Mouse (Mus musculus) activated CD4-positive, CD25-positive, alpha-beta regulatory T cell, adult 4 months (primary cell): ENCODE results near the gene Tes. TPM values are rescaled to one million over a fixed set of nuclear protein-coding genes. Genes with fewer than 3 reads are reported as not detected.
"Not testable (repeated sequence)": the region's sequence is repeated elsewhere in the genome, so short reads cannot be mapped to it uniquely, and the experiment has no call there.

Experiments used
- ATAC-seq: one replicate; pipeline ENCODE4 v1.8.0; 2017
- polyA plus RNA-seq, 2 experiments: library from polyadenylated mRNA; unstranded; fragments of 100-300 nt; shearing (Covaris generic); gene quantifications; one replicate each; pipeline ENCODE4 v1.2.1; 2017

Tes gene
- 100 to 1,000 TPM; 172 to 206 TPM for polyA plus RNA-seq

DNA sequence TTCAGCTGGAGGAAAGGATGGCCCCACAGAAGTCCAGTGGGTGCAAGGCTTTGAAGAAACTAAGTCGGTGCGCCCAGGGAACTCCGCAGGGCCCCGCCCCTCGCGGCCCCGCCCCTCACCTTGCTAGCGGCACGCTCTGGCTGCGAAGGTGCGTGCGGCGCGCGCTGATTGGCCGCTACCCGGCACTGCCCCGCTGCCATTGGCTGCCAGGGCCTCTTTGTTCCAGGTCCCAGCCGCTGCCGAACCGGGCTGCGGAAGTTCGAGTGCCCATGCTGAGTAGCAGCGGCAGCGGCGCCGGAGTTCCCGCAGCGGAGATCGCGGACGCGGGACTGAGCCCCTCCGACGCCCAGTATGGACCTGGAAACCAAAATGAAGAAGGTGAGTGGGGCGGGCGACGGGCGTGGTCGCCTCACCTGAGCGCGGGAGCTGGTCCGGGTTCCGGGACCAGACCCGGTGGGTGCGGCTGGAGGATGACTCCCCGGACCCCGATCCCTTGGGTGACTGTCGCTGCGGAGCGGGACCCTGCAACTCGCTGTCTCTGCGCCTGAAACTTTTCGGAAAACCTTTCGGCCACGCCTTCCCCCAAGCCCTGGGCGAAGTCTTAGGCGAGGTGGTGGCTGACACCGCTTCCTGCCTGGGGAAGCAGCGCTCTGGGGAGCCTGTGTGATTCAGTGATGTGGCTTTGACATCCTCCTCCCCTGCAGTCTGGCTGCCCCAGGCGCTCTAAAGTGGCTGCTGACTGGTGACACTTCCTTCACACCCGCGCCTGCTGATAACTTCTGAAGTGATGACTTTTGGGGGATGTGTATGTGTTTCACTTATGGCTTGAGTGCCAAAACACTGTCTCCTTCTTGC lies at the start of gene Tes:
Tes (plus strand) TSS at position 214 of the 855 bp plus-strand sequence.
- ATAC-seq, result peak; percentile 87

DNA sequence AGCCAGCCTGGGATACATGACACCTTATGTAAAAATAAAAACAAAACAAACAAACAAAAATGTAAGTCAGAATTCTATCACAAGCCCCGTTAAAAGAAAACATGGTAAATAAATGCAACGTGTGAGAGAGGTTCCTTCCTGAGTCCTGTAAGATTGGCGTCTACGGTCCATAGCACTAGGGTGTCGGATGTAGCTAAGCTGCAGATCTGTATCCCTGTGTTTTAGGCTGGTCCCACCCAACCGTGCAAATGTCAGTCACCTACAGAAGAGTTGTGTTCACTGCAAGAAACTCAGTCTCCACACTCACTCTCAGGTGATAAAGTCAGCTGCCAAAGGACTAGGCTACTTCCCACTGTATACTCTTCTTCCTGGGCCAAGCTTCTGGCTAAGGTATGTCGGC lies 39.1 kb upstream of the Tes start:
- no peak for ATAC-seq

DNA sequence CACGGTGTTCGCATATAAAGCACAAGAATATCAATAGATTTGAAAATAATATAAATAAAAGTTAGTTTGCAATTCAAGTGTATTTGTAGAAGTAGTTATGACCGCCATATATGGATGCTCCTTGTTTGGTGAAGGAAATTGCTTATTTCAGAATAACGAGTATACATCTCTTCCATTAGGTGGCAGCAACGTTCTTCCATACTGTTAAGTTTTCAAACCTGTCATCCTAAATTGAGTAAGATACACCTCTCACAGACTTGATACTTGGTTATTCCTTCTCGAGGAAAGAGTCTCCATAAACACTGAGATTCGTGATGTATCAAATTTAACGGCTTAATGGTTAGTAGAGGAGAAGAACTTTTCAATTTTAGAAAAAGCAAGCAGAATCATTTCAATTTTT lies 37.4 kb upstream of the Tes start:
- peak; percentile 83 for ATAC-seq

DNA sequence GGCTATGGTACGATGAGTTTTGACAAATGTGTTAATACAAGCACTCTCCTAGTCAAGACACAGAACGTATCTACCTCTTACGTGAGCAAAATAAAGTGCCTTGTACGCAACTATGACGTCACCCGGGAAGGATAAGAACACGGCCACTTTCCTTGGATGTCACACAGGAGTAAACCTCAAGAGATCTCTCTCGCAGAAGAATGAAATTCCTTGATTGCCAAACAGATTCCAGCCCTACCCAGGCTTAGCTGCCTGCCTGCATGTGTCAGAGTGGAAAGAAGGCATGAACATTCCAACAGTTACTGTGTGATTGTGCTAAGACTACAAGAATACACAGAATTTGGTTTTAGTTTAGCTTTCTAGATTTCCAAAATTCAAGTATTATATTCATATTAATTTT lies 36.1 kb upstream of the Tes start:
- no peak for ATAC-seq

DNA sequence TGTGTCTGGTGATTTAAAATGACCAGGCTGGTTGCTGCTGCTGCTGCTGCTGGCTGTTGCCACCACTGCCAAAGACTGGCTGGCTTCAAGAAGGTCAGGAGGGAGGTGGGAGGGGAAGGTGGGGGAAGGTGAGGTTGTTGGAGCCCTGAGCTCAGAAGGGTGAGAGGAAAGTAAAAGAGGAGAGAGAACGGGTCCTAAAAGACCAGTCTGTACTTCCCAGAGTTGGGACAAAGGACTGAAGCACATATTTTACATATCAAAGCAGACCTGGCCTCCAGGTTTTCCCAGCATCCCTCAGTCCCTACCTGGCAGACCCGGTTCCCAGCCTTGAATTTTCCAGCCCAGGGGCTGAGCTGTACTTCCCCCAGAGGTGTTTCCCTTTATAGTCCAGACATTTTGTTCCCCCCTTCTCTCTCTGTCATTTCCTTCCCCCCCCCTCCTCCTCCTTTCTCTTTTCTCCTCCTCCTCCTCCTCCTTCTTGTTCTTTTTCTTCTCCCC lies 32.7 kb upstream of the Tes start:
- no peak for ATAC-seq

DNA sequence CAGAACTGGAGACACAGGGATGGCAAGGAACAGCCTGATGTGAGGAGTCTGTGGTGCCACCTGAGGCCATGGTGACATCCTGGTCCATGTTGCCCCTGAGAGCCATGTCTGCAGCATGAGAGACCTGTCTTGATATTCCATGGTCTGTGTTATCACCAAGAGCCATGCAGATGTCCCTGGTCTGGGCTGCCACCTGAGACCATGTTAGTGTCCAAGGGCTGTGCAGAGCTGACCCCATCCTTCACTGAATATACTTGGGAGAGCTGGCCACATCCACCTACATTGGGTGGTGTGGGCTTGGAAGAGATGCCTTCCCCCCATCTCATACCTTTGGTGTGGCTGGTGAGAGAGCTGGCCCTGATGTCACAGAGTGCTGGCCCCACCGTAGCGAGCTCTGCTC lies 30.9 kb upstream of the Tes start:
- ATAC-seq, result no peak

DNA sequence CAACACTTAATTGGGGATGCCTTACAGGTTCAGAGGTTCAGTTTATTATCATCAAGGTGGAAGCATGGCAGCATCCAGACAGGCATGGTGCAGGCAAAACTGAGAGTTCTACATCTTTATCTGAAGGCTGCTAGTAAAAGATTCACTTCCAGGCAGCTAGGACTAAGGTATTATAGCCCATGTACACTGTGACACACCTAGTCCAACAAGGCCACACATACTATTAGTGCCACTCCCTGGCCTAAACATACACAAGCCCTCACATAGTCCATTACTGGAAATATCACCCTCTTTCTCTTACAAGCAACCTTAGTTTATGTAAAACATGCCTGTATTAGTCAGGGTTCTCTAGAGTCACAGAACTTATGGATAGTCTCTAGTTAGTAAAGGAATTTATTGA lies 29.7 kb upstream of the Tes start:
- no peak for ATAC-seq

DNA sequence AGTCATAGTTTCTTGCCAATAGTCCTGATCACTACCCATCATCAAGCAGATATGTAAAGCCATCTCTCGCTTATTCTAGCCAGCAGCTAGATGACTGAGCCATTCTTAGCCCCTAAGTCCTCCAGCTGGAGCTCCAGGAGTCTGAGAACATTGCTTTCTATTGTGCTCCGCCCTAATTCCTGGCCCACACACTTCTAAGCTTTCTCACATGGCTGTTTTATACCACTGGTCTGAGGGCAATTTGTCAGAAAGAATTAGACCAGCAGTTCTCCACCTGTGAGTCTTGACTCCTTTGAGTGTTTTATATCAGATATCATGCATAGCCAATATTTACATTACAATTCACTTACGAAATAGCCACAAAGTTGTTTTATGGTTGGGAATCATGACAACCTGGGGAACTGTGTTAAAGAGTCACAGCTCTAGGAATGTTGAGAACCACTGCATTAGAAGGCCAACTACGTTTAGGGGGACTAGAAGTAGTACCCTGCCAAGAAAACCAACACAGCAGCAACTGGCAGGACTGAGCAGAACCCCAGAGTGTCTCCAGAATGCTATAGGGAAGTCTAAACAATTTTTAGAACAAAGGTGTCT lies 13.4 kb upstream of the Tes start:
- no peak for ATAC-seq

DNA sequence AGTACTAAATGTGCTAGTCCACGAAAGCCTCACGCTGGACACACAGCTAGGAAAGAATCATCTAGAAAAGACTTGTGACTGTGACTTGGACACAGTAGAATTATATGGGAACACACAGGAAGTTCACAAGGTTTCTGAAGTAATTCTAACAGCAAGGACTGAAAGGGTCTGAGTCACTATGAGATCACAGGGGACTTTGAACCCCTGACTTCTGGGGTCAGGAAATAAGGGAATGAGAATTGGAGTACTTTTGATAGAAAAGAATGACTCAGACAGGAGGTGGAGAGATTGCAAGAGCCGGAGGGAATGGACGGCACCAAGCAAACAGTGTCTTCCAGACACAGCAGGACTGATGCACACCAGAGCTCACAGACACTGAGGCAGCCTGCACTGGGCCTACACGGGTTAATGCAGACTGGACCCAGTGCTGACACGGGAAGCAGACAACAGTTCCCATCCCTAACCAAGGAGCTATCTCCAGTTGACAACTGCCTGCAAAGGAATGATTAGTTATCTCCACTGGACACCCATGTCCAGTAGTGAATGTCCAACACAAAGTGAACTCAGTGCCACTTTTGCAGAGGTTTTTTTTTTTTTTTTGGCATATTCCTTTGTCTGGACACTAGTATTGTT lies 11.8 kb upstream of the Tes start:
- no peak for ATAC-seq

DNA sequence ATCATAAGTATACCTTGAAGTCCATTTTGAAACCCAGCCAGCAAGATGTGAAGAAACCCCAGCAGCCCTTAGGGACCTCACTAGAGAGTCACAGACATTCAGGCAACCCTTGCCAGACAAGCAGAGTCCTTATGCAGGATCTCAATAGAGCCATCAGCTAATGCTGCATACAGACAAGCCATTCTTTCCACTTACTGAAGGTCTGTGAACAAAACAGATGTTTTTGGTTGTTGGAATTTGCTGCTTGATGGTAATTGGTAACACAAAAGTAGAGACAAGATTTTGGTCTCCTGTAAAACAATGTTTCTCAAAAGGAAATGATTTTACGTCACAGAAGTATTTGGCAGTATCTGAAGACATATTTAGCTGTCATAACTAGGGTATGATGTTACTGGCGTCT lies 10.2 kb upstream of the Tes start:
- ATAC-seq, result no peak

DNA sequence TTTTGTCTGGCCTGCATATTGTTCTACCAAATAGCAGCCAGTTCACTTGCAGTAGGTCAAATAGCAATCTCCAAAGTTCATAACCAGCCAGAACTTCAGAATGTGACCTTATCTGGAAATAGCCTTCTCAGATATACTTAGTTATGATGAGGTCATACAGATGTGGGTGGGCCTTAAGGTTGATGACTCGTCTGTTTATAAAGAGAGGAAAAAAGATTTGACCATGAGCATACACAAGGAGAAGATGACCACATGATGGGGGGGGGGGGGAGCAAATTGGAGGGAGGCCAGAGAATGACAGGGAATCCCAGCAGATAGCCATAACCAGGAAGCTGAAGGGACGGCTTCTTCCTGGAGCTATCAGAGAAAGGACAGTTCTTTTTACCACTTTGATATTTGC lies 9.3 kb upstream of the Tes start:
- no peak for ATAC-seq

DNA sequence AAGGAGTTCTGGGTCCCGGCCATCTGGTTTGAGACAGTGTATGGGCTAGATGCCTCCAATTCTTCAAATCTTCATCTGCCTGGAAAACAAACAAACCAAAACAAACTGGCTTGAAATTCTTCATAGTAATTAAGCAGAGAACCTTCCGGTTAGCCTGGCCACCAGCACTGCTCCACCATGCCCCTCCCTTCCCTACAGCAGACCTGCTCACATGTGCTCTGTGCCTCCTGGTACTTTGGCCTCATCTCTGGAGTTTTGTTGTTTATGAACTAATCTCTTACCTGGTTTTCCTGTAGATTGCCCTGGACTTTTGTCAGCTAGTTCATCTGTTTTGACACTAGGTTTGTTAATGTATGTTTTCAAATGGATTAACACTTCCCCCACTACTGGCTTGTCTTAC lies 5.4 kb upstream of the Tes start:
- ATAC-seq, result no peak

DNA sequence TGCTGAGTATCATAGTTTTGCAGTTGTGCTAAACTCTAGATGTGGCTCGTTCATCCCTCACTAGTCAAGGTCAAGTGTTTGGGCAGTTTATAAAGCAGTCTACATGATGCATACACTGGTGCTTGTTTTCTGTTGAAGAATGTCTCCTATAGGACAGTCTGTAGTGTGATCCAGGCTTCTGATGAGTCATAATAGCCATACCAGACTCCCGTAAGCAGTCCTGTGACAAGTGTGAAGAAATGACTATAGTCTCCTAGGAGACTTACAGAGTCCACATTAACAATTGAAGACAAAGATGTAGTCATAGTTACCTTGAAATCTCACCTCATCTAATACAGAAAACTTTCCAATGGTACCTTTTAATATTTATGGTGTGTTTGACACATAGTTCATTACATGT lies 4.8 kb upstream of the Tes start:
- no peak for ATAC-seq

DNA sequence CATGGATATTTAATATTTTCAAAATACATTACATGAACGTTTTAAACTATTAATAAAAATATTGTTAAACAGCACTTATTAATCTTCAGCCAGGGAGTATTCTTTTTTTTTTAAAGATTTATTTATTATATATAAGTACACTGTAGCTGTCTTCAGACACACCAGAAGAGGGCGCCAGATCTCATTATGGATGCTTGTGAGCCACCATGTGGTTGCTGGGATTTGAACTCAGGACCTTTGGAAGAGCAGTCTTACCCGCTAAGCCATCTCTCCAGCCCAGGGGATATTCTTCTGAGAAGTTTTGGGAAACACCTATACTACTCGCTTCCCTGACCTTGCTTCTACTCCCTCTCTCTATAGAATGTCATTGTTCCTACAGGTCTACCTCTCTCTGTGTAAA lies 3.1 kb upstream of the Tes start:
- not testable (repeated sequence) for ATAC-seq

DNA sequence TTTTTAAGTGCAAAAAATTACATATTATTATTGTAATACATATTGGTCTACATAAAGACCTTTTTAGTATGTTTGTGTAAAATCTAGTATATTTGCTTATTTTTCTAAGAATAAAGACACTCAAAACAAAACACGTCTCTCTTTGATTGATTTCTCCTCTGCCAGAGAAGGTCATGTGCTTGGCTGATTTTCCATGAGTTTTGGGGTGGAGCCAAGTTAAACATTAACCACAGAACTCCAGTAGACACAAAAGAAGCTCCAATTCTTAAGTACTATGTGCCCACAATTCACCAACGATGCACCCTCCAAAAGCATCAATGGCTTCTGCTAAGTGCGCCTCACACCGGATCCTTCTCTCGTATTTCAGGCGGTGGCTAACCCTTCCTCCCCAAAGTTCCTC lies 2.6 kb upstream of the Tes start:
- ATAC-seq, result no peak

DNA sequence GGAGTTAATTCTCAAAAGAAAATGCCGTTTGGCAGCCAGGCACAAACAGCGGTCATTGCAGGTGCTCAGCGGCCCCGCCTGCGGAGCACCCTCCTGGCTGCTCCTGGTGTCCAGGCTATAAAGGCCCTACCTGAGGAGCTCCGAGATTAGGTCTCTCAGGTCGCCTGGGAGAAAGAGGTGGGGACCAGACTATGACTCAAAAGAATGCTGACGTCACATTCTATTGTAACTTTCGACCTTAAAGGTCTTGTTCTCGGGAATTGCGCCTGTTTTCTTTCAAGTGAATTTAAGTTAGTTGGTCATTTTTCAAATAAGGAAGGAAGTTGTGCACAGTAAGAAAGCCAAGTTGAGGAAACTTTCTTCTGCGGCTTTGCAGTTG lies 831 bp downstream of the Tes start:
- peak; percentile 19 for ATAC-seq

DNA sequence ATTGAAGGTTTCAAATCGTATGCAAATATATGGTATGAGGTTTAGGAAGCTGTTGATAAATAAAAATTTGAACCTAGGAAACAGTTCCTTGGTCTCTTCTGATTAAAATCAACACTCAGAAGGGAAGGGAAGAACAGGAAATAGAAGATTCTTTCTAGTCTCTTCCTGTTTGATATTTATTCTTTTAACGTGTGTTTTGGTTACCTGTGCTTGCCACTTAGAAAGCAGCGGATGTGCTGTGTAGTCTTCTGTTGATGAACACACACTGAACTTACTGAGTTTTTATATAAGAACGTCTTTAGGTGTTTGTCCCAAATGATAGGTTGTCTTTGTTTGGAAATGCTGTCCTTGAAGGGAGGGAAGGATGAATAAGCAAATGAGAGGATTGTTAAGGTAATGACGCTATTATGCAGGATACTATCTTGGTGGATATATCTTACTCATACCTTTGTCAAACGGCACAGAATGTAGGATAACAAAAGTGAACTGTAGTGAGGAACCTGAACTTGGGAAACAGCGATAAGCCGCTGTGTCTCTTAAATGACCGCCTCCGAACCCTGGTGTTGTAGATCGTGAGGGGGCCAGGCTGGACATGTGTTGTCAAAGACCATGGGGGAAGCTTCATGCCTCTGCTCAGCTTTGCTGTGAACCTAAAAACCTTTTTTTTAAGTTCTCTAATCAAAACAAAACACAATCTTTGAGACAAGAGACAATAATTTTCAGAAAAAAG lies 1.4 kb downstream of the Tes start:
- peak; percentile 38 for ATAC-seq

DNA sequence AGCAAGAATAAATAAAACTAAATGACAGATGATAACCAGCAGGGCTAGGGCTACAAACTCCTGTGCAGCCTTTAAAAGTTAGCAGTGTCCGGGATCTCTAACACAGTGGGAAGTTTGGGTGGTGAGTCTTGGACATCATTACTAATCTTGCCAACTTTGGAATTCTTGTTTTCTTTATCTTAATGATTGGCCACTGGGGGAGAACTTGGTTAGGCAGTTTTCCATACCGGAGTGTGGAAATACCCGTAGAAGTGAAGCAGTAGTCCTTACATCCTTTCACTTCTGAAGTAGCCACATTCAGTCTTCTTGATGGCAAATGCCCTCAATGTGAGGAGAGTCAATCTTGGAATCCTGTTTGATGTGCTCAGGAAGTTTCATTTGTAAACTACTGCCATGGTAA lies 7.0 kb downstream of the Tes start:
- ATAC-seq, result no peak

DNA sequence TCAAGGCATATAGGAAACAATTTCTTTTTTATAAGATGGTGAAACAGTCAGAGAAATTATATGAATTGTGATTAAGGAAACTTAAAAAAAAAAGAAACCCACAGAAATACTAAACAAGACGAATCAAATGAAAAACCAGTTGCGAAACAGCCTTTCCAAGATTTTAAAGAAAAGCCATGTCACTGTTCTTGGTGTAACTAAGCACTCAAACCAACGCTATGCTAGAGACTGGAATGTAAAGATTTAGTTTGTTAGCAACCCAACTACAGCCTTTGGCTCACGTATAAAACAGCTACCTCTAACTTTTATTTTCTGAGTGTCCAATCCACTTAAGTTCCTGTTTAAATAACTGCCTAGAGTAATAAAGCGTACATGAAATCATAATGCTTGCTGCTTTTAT lies 7.4 kb downstream of the Tes start:
- no peak for ATAC-seq

DNA sequence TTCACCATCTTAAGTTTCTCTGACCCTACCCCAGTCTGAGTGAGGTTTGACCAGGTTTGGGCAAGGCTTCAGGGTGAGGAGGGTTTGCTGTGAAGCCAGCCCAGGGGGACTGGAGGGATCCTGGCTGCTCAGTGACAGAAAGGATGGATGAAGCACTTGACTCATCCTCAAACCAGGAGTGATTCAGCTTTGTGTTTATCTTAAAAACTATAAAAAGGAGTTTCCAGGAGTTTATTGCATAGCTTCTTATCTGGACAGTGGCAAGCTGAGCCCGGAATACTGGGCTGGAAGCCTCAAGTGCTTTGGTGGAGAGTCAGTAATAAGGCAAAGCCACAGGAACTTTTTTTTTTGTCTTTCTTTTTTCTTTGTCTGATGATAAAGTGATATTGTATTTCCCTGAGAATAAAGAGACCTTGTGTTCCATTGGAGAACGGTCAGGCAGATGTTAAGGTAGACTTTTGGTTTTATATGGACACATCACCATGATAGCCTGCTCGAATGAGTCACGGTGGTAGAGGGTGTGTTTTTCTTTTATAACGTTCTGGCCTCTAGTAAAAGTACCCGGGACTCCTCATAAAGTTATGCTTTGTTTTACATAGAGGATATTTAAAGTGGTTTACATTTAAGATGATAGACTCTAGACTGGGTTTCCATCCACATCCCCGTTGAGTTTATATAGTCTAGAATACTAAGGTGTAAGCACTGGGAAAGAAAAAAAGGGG lies 8.0 kb downstream of the Tes start:
- no peak for ATAC-seq

DNA sequence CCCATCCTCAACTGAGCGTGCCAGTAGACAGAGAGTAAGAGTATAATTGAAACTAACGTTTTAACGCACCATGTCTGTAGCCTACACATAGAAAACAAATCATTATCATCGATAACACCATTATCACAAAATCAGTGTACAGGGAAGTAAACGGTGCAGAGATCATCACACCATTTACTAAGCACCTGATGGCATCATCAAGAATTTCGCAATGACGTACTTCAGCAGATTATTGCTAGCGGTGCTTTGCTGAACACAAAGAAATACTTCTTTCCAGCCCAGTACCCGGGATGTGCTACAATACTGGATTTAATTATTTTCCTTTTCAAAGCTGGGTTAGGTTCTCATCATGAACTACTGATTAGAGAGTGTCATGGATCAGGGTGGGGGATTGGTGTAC lies 12.3 kb downstream of the Tes start:
- no peak for ATAC-seq

DNA sequence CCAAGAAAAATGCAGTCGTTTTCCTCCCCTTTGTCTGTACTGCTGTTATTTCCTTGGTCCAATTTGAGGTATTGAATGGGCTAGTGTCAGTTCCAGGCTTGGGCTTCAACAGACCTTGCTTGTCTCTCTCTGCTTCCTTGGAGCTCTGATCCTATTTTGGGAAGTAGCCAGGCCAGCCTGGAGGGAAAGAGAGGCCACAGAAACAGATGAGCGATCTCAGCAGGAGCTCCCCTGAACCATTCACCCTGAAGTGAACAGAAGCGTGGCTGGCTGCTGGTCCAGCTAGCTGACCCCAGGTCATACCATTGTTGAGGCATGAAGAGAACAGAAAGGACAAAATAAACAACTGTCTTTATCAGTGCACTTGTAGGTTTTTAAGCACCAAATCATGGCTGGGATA lies 12.8 kb downstream of the Tes start:
- ATAC-seq, result no peak

DNA sequence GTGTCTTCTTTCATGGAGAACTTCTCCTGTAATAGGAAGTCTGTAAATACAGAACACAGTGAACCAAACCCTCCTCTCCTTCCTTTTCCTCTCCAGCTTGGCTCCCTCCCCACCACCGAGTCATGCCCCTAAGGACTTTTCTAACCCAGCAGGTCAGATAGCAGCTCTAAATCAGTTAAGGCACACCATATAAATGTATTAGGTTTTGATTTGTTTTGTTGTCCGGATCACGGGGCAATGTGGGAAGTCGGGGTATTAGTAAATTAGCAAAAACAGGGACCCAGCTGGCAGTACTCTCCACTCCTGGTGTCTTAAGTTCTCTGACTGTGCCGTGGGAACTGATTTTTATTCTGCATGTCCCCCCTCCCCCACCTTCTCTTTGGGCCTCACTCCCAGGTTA lies 14.4 kb downstream of the Tes start:
- no peak for ATAC-seq
